Mouse (Mus musculus) heart, adult 2 months (tissue): ENCODE results near the gene Phactr2.

ENCODE experiments used
- CTCF ChIP-seq: fragments of 200-600 bp; IDR thresholded peaks from 2 replicates; pipeline ENCODE4 v1.8.1; 2022; ENCODE audit warnings: antibody characterized with exemption, mild to moderate bottlenecking, moderate library complexity
- EP300 ChIP-seq: fragments of 200-500 bp; IDR thresholded peaks from 2 replicates; pipeline ENCODE4 v1.6.1; 2011; ENCODE audit warnings: low read depth, low read length, control low read depth; ENCODE audit not compliant: insufficient read depth

- no peak for TF ChIP-seq CTCF
- 0 out of 2 replicates have a peak, but pooled peaks have one; percentile 22 for TF ChIP-seq EP300
Measured at GRCm38 (mm10) chr10:13300196-13300595, 174.0 kb downstream of the Phactr2 start.
